Mouse (Mus musculus): ENCODE data around the gene Myo1d. TPM values are rescaled to one million over a fixed set of nuclear protein-coding genes. Genes with fewer than 3 reads are reported as not detected.

Myo1d gene
- polyA plus RNA-seq, 1 experiment from 2014 or later = 5.6 TPM

DNA sequence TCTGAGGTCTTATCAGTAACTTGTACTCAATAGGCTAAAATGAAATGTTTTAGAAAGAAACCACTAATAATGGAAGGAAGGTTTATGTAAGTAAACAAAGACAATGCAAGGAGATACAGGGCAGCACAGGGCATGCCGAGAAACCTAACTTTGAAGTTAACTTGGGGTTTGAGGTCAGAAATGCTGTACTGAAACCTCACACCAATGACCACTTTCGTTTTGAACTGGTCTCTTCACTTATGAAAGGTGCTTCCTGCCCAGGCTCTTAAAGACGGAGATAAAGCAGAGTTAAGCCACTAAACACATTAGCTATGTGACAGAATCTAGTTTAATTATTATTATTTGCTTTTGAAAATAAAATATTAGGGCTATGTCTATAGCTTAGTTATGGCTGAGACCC, 204.0 kb downstream of the Myo1d start:
- Histone ChIP-seq H3K4me3 (replicated peaks) (no peak overlapping the region), H3K36me3 (no peaks in the 10 kb centered on the region), H3K9me3 (no peaks in the 10 kb centered on the region), H3K4me2 (no peak overlapping the region), H3K9ac (replicated peaks) (no peak overlapping the region), H3K27me3 (no peaks in the 10 kb centered on the region), H3K4me1 (replicated peaks) (peaks cover 7% of the 10 kb centered on the region; the same call in 1 of the 2 replicates), H3K27ac (no peak overlapping the region)
- 71% methylated on average over 3 of the region's 3 CpGs for WGBS
- no peak for ATAC-seq (ENCODE audit: insufficient number of reproducible peaks, insufficient read depth, low FRiP score, low TSS enrichment, low read depth)

DNA sequence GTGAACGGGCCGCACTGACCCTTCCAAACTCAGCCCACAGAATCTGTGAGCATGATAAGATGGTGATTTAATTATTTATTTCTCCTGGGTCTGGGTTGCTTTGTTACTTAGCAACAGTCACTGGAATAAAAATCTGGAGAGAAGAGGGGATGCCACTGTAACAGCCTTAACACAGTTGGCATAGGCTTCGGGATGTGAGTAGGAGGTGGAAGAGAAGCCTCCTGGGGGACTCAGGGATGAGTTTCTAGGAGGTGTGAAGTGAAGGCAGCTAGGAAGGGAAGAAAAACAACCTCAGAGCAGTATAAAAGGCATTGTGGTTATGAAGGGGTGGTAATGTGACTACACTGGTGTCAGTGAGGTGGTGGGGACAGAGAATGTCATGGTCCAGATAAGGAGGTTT, 213.5 kb downstream of the Myo1d start:
- WGBS = 76% methylated on average over 3 of the region's 3 CpGs
- peaks cover 4% of the 10 kb centered on the region; the same call in 1 of the 2 replicates for H3K27me3 ChIP-seq
- H3K27ac ChIP-seq = no peak overlapping the region
- H3K4me3 ChIP-seq (replicated peaks) = no peak overlapping the region
- H3K9me3 ChIP-seq = no peaks in the 10 kb centered on the region
- H3K4me1 ChIP-seq (replicated peaks) = no peaks in the 10 kb centered on the region
- no peaks in the 10 kb centered on the region for H3K36me3 ChIP-seq
- H3K4me2 ChIP-seq = no peak overlapping the region
- H3K9ac ChIP-seq (replicated peaks) = no peak overlapping the region
- no peak for ATAC-seq (ENCODE audit: insufficient number of reproducible peaks, insufficient read depth, low FRiP score, low TSS enrichment, low read depth)

DNA sequence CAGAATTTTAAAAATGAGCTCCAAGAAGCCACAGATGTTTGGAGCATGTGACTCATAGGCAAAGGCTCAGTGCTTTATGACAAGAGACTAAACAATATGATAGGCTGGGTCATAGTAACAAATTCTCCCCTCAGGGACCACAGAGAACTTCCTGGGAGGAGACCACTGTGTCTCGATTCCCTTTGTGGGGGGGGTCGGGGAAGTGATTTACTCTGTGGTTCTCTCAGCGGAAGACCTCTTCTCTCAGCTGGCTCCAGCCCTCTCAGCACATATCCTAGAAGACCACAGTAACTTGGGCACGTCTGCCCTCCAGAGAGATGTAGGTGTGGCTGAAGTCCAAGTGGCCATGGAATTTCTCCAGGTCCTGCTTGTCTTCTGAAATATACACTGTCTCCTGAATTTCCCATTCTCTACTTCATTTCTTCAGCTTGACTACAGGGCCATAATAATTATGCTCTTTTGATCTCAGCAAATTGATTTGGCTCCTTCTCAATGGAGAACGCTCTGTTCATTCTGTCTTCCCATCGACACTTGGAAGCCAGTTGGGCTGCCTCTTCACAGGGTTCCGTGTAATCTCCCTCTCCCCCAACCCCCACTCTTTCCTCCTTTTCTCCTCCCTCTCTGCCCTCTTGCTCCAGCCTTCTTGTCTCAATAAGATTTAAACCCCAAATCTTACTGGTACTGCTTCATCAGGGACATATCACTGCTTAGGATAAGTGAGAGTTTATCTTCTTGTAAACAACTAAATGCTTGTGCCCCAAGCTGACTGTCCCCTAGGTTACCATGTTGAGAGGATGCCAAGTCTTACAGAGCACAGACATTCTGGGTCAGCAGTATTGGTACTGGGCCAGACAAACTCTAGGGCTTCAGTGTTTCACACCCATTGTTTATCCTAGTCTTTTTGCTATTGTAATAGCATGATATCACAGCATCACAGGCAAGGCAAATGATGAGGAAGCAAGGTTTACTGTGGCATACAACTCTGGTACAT, 214.6 kb downstream of the Myo1d start:
- peaks cover 4% of the 10 kb centered on the region; the same call in 1 of the 2 replicates for H3K27me3 ChIP-seq

DNA sequence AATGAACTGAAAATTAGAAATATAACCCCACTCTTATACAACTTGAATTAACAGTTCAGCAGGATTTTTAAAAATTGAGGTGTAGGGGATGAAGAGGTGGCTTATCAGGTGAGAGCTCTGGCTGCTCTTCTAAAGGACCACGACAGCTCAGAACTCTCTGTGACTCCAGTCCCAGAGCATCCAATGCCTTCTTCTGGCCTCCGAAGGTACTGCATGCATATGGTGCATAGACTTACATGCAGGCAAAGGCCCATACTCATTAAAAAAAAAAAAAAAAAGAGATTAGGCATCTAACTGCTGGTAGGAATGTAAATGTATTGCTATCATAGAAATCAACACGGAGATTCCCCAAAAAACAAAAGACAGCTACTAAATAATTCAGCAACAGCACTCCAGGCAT, 217.3 kb downstream of the Myo1d start:
- no peak for ATAC-seq (ENCODE audit: insufficient number of reproducible peaks, insufficient read depth, low FRiP score, low TSS enrichment, low read depth)
- Histone ChIP-seq H3K9ac (replicated peaks) (no peak overlapping the region), H3K27ac (no peak overlapping the region), H3K36me3 (no peaks in the 10 kb centered on the region), H3K27me3 (peaks cover 4% of the 10 kb centered on the region; the same call in 1 of the 2 replicates), H3K4me1 (replicated peaks) (no peaks in the 10 kb centered on the region), H3K9me3 (no peaks in the 10 kb centered on the region), H3K4me3 (replicated peaks) (no peak overlapping the region), H3K4me2 (no peak overlapping the region)
- WGBS = 46% methylated on average over 3 of the region's 3 CpGs

More for the DNA sequence above, 214.6 kb downstream of the Myo1d start:
- no peaks in the 10 kb centered on the region for H3K9me3 ChIP-seq
- H3K4me3 ChIP-seq (replicated peaks) = no peak overlapping the region
- H3K4me1 ChIP-seq (replicated peaks) = no peaks in the 10 kb centered on the region
- 78% methylated on average over 7 of the region's 7 CpGs for WGBS
- no peak for ATAC-seq (ENCODE audit: insufficient number of reproducible peaks, insufficient read depth, low FRiP score, low TSS enrichment, low read depth)
- no peaks in the 10 kb centered on the region for H3K36me3 ChIP-seq
- H3K9ac ChIP-seq (replicated peaks) = no peak overlapping the region
- no peak overlapping the region for H3K27ac ChIP-seq
- no peak overlapping the region for H3K4me2 ChIP-seq

DNA sequence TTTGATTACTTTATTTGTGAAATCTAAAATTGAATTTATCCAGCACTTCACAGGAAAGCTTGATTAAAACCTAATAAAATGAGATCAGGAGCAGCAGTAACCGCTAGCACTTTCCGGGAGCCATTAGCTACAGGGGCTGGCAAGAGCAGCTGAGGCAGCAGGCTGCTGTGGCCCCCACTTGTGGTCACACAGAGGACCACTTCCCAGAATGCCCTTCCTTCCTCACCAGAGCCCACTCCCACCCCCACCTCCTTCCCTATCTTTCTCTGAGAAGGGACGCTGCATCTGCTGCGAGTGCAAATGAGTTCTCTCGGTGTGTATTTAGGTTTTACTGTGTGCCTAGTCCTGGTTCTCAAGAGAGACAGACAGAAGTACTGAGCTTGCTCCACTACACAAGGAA, 219.1 kb downstream of the Myo1d start:
- H3K4me2 ChIP-seq = no peak overlapping the region
- no peak overlapping the region for H3K27ac ChIP-seq
- 65% methylated on average over 5 of the region's 5 CpGs for WGBS
- no peak for ATAC-seq (ENCODE audit: insufficient number of reproducible peaks, insufficient read depth, low FRiP score, low TSS enrichment, low read depth)
- no peaks in the 10 kb centered on the region for H3K4me1 ChIP-seq (replicated peaks)
- peaks cover 4% of the 10 kb centered on the region; the same call in 1 of the 2 replicates for H3K27me3 ChIP-seq
- no peaks in the 10 kb centered on the region for H3K9me3 ChIP-seq
- H3K4me3 ChIP-seq (replicated peaks) = no peak overlapping the region
- no peaks in the 10 kb centered on the region for H3K36me3 ChIP-seq
- no peak overlapping the region for H3K9ac ChIP-seq (replicated peaks)

DNA sequence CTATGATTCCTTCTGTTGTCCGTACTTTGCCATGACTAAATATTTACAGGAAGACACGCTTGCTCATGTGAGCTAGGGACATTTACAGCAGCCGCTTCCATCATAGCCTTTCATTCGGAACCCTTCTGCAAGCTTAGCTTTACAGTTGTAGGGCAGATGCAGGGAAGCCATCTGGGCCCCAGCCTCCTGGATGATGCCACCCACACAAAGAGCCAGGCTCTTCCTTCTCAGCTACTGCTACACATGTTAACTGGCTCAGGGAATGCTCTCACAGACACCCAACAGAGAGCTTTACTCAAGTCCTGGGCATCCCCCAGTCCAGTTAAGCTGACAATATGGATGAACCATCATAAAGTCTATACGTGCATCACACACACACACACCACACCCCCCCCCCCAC, 224.4 kb downstream of the Myo1d start:
- WGBS = 87% methylated on average over 5 of the region's 5 CpGs
- H3K36me3 ChIP-seq = no peaks in the 10 kb centered on the region

DNA sequence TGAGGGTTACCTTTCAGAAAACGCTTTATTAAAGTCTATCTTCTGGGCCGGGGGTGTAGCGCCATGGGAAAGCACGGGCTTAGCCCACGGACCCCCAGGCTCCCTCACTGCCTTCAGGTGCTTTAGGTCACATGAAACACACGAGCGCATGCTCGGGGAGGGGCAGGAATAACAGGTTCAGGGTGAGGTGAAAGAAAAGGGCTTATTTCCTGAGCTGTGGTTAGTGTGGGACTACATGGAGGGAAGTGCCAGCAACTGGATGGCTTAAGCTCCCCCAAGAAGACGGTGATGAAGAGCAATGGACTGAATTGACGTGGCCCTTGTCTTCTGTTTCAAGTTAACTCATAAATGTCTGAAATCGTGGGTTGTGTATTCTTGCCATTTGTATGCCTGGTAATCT, 226.8 kb downstream of the Myo1d start:
- Histone ChIP-seq H3K9ac (replicated peaks) (no peak overlapping the region), H3K4me1 (replicated peaks) (peaks cover 12% of the 10 kb centered on the region), H3K36me3 (no peaks in the 10 kb centered on the region), H3K9me3 (no peaks in the 10 kb centered on the region), H3K4me2 (no peak overlapping the region), H3K4me3 (replicated peaks) (no peak overlapping the region), H3K27ac (no peak overlapping the region), H3K27me3 (no peaks in the 10 kb centered on the region)
- ATAC-seq (ENCODE audit: insufficient number of reproducible peaks, insufficient read depth, low FRiP score, low TSS enrichment, low read depth) = no peak
- 78% methylated on average over 11 of the region's 11 CpGs for WGBS

More for the DNA sequence above, 224.4 kb downstream of the Myo1d start:
- Histone ChIP-seq H3K27ac (no peak overlapping the region), H3K27me3 (no peaks in the 10 kb centered on the region), H3K4me3 (replicated peaks) (no peak overlapping the region), H3K4me1 (replicated peaks) (peaks cover 4% of the 10 kb centered on the region; the same call in 1 of the 2 replicates), H3K9me3 (no peaks in the 10 kb centered on the region), H3K4me2 (no peak overlapping the region), H3K9ac (replicated peaks) (no peak overlapping the region)
- no peak for ATAC-seq (ENCODE audit: insufficient number of reproducible peaks, insufficient read depth, low FRiP score, low TSS enrichment, low read depth)

DNA sequence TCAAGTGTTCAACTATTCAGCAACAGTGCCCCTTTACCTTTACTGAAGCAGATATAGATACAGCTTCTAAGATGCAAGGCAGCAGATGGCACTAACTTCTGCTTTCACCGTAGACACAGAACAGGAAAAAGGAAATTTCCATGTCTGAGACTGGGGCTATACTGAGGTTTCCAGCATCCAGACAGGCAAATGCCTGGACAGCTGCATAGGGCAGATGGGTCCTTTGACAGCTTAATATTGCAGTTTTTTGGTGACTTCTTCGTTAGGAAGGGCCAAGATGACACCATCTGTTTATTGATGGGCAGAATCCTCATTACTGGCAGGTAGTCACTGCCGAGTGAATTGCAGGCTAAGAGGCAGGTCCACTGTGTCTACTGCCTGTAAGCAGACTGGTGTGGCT, 228.2 kb downstream of the Myo1d start:
- H3K4me1 ChIP-seq (replicated peaks) = peaks cover 12% of the 10 kb centered on the region

DNA sequence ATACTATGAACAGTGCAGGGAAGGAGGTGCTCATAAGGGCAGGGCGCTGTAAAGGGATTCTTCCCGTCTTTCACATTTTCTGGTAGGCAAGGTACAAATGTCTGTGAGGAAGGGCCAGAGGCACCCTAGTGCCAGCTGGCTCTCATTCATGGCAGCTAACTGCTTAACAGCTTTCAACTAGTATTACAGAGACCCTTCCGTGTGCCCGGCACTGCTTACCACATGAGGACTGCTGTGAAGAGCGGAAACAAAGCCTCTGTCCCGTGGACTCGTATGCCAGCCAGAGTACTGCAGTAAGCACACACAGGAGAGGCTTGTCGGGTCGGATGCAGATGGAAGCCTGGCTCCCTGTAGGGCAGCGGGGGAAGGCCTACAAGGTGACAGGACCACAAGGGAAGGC, 229.6 kb downstream of the Myo1d start:
- WGBS = 58% methylated on average over 10 of the region's 10 CpGs
- Histone ChIP-seq H3K27me3 (no peaks in the 10 kb centered on the region), H3K36me3 (no peaks in the 10 kb centered on the region), H3K4me3 (replicated peaks) (no peak overlapping the region), H3K4me1 (replicated peaks) (peaks cover 12% of the 10 kb centered on the region), H3K9ac (replicated peaks) (no peak overlapping the region; the same call in 1 of the 2 replicates), H3K27ac (peak overlapping the region; percentile 8), H3K9me3 (no peaks in the 10 kb centered on the region), H3K4me2 (no peak overlapping the region)
- ATAC-seq (ENCODE audit: insufficient number of reproducible peaks, insufficient read depth, low FRiP score, low TSS enrichment, low read depth) = no peak

More for the DNA sequence above, 228.2 kb downstream of the Myo1d start:
- no peak overlapping the region for H3K27ac ChIP-seq
- WGBS = 70% methylated on average over 3 of the region's 3 CpGs
- no peak overlapping the region for H3K9ac ChIP-seq (replicated peaks)
- no peak overlapping the region for H3K4me2 ChIP-seq
- ATAC-seq (ENCODE audit: insufficient number of reproducible peaks, insufficient read depth, low FRiP score, low TSS enrichment, low read depth) = no peak
- no peaks in the 10 kb centered on the region for H3K36me3 ChIP-seq
- H3K4me3 ChIP-seq (replicated peaks) = no peak overlapping the region
- H3K27me3 ChIP-seq = no peaks in the 10 kb centered on the region
- no peaks in the 10 kb centered on the region for H3K9me3 ChIP-seq

DNA sequence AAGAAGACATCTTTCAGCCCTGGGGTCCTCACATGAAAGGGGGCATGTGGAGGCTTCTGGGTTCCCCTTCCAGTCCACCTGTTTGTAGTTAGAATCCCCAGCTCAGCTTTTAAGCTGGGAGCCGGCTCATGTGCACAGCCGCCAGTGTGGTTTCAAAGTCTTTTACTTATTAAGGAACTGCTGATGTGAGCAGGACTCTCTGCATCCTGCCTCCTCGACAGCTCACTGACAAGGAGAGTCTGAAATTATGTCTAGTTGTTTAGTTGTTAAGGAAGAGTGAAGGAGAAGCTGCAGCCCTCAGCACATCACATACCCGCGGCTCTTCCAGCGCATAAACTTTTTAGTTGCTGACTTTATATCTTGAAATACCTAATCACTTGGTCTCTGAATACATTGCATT, 230.0 kb downstream of the Myo1d start:
- ATAC-seq (ENCODE audit: insufficient number of reproducible peaks, insufficient read depth, low FRiP score, low TSS enrichment, low read depth) = no peak
- Histone ChIP-seq H3K4me3 (replicated peaks) (no peak overlapping the region), H3K4me2 (no peak overlapping the region), H3K9me3 (no peaks in the 10 kb centered on the region), H3K4me1 (replicated peaks) (peaks cover 12% of the 10 kb centered on the region), H3K9ac (replicated peaks) (no peak overlapping the region; the same call in 1 of the 2 replicates), H3K27me3 (no peaks in the 10 kb centered on the region), H3K27ac (no peak overlapping the region), H3K36me3 (no peaks in the 10 kb centered on the region)
- WGBS = 45% methylated on average over 6 of the region's 6 CpGs

DNA sequence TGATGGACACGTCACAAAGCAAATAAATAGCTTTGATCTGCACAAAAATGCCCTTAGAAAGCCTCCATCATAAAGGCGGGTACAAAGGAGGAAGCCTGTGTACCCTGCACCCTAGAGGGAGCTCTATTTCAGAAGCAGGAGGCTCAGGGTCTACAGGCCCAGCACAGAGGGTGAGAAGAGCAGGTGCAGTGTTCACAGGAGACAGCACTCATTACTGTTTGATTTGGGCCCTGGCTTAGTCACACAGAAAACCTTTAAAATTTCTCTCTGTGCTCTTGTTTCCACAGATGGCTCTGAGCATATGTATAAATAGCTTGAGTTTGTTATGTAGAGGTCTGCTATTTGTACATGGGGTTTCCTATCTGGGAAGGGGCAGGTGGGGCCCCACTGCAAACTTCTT, 233.6 kb downstream of the Myo1d start:
- Histone ChIP-seq H3K9me3 (no peaks in the 10 kb centered on the region), H3K4me1 (replicated peaks) (peaks cover 12% of the 10 kb centered on the region), H3K27me3 (no peaks in the 10 kb centered on the region), H3K4me2 (no peak overlapping the region), H3K27ac (no peak overlapping the region), H3K4me3 (replicated peaks) (no peak overlapping the region), H3K36me3 (no peaks in the 10 kb centered on the region), H3K9ac (replicated peaks) (no peak overlapping the region)
- 66% methylated on average over 2 of the region's 2 CpGs for WGBS
- ATAC-seq (ENCODE audit: insufficient number of reproducible peaks, insufficient read depth, low FRiP score, low TSS enrichment, low read depth) = no peak
